Mouse (Mus musculus): ENCODE measurements around the gene Cyld.
"Not testable (repeated sequence)": the region's sequence is repeated elsewhere in the genome, so short reads cannot be mapped to it uniquely, and the experiment has no call there.

Gene Cyld

DNA sequence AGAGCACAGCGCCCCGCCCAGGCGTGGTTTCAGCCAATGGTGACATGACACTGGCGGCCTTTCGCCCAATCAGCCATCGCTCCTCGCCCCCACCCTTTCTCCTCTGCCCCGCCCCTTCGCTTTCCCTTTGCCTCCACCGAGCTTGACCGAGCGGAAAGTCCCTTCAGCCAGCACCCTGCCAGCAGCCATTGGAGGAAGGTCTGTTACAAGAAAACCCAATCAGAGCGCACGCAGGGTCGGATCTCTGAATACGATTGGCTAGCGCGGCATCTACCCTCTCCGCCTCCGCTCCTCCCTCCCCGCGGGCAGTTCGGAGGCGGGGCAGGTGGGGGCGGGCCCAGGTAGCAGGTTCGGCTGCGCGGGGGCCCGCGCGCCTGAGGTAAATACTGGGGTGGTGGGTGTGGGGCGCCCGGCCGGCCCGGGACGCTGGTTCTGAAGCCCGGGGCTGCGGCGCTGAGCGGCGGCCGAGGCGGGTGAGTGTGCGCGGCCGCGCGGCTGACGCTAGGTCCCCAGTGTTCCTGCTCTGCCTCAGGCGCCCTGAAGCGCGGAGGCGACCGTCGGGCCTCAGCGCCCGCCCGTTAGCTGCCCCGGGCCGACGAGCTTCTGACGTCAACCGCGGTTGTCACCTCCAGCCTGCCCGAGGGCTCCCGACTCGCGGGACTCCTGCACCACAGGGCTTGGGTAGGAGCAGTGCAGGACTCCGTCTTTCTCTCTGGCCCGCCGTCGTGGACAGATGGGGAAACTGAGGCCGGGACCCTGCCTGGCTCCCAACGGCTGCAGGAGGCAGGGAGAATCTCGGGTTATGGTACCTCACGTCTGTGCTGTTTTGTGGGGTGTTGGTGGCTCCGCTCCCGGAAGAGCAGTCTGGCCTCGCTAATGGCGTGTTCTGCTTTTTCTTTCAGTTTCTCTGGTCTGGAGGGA is at the start of gene Cyld:
TSS of gene Cyld (plus strand) at position 308 of the 921 bp plus-strand sequence.
- peak; percentile 98 to 99 for DNase-seq (ENCODE audit: low spot score in 2 of 2)

DNA sequence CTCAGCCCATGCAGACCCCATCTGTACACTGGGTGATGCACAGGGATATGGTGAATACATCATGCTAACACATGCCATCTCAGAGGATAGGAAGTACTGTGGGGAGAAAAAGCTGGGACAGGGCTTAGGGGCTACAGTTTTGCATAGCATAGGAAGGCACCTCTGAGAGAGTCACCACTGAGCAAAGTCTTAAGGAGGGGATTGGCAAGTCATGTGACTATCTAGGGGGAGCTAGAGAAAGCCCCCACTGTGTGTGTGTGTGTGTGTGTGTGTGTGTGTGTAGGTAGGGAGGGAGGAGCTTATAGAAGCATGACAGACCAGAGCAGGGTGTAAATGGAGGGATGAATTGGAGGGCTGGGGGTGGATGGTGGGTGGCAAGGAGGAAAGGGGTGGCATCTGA is 48.5 kb upstream of the Cyld start:
- DNase-seq (ENCODE audit: low spot score in 2 of 2): no peak

DNA sequence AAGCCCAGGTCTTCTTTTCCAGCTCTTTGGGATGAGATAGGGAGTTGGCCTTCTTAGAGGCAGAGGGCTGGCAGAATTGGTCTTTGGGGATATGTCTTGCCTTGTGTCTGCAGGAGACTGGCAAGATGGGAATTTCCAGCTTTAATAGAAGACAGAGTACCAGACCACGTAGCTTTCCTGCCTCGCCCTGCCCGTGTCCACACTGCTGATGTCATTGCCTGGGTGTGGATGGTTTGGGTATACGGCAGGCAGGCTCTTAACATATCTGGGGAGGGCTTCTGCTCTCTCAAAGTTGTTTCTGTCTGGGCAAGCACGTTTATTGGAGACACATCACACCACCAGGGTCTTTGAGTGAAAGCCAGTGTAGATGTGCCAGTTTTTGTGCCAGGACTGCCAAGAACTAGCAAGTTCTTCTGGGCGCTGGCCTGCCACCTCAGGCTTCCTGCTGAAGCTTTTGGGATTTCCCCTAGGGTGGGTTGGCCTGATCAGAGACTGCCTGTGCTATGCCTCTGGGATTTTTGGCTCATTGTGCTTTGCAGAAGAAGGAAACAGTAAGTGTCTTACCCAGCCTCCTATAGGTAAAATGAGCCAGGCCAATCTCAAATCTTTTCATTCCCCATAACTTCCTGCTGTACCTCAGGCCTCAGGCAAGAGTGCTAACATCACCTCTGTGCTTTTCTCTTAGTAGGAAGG is 46.7 kb upstream of the Cyld start:
- no peak for DNase-seq (ENCODE audit: low spot score in 2 of 2)

DNA sequence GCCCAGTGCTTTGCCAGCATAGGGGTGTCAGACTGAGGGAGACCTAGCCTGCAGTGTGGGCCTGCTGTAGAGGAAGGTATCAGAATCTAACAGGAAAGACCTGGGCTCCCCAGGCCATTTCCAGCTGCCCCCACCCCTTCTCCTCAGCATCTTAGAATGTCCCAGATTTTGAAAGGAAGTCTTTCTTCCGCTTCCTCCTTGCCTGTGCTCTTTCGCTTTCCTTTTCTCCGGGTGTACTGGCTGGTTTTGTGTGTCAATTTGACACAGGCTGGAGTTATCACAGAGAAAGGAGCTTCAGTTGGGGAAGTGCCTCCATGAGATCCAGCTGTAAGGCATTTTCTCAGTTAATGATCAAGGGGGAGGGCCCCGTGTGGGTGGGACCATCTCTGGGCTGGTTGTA is 45.7 kb upstream of the Cyld start:
- DNase-seq (ENCODE audit: low spot score in 2 of 2): not testable (repeated sequence)

GRCm38 (mm10) chr8:88655334-88655733 is 41.5 kb upstream of the Cyld start:
- DNase-seq (ENCODE audit: low spot score in 2 of 2): peak; percentile 39 to 49

GRCm38 (mm10) chr8:88659873-88660272 is 37.0 kb upstream of the Cyld start:
- DNase-seq (ENCODE audit: low spot score in 2 of 2): no peak

GRCm38 (mm10) chr8:88662401-88662821 is 34.4 kb upstream of the Cyld start:
- DNase-seq (ENCODE audit: low spot score in 2 of 2): no peak

DNA sequence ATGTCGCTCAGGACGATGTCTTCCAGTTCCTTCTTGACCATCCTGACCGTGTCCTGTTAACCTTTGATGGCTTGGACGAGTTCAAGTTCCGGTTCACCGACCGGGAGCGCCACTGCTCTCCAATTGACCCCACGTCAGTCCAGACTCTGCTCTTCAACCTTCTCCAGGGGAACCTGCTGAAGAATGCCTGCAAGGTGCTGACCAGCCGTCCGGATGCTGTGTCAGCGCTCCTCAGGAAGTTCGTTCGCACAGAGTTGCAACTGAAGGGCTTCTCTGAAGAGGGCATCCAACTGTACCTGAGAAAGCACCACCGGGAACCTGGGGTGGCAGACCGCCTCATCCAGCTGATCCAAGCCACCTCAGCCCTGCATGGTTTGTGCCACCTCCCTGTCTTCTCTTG is 32.7 kb upstream of the Cyld start:
- DNase-seq (ENCODE audit: low spot score in 2 of 2): no peak

- DNase-seq (ENCODE audit: low spot score in 2 of 2): no peak
These were observed 31.9 kb upstream of the Cyld start for GRCm38 (mm10) chr8:88664947-88665346.

DNA sequence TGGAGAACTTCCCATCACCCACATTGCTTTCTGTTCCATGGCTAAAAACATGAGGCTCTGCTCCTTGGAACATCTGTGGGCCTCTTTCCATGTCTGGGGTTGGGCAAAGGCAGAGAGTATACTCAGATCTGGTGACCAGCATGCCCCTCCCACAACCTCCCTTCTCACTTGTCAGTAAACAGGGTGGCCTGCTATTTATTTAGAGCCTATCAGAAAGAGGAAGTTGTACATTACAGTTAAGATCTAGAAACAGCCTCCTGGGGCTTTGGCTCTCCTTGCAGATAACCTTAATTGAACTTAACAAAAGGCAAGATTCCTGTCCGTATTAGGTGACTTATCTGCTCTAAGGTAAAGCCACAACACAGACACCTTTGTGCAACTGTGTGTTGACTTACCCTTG is 30.4 kb upstream of the Cyld start:
- no peak for DNase-seq (ENCODE audit: low spot score in 2 of 2)

DNA sequence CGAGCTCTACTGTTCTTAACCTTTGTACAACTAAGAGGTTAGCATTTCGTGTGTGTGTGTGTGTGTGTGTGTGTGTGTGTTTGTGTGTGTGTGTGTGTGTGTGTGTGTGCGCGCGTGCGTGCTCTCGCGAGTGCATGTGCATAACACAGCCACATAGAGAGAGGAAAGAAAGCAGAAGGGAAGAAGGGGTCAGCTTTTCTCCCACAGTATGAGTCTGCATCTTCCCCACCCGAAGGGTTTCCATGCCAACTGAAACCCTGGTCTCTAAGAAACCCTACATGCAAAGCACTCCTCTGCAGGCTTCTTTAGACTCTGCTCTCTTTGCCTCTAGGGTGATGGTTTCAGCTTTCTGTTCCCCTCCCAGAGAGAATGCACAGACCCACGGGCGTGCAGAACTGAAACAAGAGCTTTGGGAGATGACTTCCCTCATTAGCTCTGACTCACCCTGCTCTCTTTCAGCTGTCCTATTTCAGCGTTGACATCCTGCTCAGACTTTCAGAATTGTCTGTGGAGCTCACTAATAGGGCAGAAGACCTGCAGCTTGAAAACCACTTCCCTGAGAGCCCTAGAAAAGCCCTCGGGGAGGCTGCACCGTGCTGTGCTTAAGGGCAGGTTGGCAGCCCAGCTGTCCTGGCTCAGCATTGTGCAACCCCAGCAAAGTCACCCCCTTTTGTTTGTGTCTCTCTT is 28.3 kb upstream of the Cyld start:
- peak; percentile 33 to 44 for DNase-seq (ENCODE audit: low spot score in 2 of 2)

- DNase-seq (ENCODE audit: low spot score in 2 of 2): no peak
These were observed 26.0 kb upstream of the Cyld start for GRCm38 (mm10) chr8:88670782-88671181.

- peak in 1 of 2 experiments; percentile 36 for DNase-seq (ENCODE audit: low spot score in 2 of 2)
These were observed 25.3 kb upstream of the Cyld start for GRCm38 (mm10) chr8:88671575-88671974.

- DNase-seq (ENCODE audit: low spot score in 2 of 2): no peak
These were observed 23.0 kb upstream of the Cyld start for GRCm38 (mm10) chr8:88673859-88674258.

DNA sequence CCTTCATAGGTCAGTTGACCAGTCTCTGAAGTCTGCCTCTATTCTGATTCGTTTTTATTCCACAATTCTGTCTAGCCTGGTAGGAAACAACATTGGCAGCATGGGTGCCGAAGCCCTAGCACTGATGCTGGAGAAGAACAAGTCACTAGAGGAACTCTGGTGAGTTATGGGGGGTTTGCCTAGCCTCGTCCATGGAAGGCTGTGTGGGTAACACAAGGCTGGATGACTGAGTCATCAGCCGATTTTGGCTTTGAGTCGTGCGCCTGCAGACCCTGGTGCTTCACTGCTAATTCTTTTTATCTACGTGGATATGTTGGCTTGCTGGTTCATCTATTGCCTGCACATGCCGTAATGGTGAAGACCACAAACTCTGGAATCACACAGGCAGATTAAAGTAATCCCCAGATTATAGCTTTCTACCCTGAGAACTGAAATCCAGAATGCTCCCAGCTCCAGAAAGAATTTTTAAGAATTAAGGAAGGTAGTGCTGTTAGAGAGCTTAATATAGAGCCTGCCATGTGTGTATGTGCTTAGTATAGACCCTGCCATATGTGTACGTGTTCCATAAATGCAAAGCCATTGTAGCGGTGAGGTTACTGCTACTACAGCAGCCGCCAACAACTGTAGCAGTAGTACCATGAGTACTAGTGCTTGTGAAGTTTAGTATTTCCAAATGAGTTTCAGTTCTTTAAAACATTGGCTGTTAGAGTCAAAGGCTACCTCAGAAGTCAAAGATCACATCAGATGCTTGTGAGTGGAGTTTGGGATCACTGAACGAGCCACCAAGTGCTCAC is 21.3 kb upstream of the Cyld start:
- DNase-seq (ENCODE audit: low spot score in 2 of 2): no peak

- DNase-seq (ENCODE audit: low spot score in 2 of 2): no peak
These were observed 19.8 kb upstream of the Cyld start for GRCm38 (mm10) chr8:88677071-88677470.

GRCm38 (mm10) chr8:88680566-88680965 is 16.3 kb upstream of the Cyld start:
- DNase-seq (ENCODE audit: low spot score in 2 of 2): peak in 1 of 2 experiments; percentile 48

DNA sequence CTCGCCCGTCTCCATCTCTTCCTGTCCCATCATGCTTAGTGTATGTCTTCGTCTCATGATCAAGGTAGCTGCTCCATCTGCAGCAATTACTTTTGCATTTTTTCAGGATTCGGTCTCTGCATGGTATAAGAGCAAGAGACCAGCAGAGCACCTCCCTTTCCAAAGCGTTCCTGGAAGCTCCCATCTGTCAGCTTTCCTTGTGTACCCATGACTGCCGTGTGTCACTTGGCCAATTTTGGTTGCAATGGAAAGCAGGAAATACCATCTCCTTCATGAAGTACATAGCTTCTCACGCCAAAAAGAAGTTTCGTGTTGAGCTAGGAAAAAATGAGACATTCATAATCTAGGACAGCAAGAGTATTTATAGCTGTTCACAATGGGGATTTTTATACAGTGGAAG is 15.8 kb upstream of the Cyld start:
- DNase-seq (ENCODE audit: low spot score in 2 of 2): no peak

- DNase-seq (ENCODE audit: low spot score in 2 of 2): no peak
These were observed 13.1 kb upstream of the Cyld start for GRCm38 (mm10) chr8:88683656-88684289.

- DNase-seq (ENCODE audit: low spot score in 2 of 2): no peak
These were observed 10.5 kb upstream of the Cyld start for GRCm38 (mm10) chr8:88686226-88686905.

GRCm38 (mm10) chr8:88686906-88687235 is 10.0 kb upstream of the Cyld start:
- DNase-seq (ENCODE audit: low spot score in 2 of 2): no peak
